Mouse (Mus musculus) liver, embryonic 11.5 days (tissue): Measurements from ENCODE around the gene Ermap. TPM values are rescaled to one million over a fixed set of nuclear protein-coding genes. Genes with fewer than 3 reads are reported as not detected.

ENCODE experiments used
- ATAC-seq: fragments of 200-750 bp; cut with Nextera tagmentation; replicated peaks from 2 replicates; pipeline ENCODE4 v1.8.0; 2017; ENCODE audit warnings: moderate number of reproducible peaks, mild to moderate bottlenecking, moderate TSS enrichment, moderate library complexity; ENCODE audit not compliant: low FRiP score
- DNase-seq: peaks from one replicate; pipeline ENCODE4 v3.0.0-alpha.2; 2017; ENCODE audit warnings: low spot score
- H3K27ac ChIP-seq: fragments of 300-500 bp; sonication (generic); 2 replicates; pipeline ENCODE4 v1.5.1; 2014; ENCODE audit warnings: mild to moderate bottlenecking, low read depth, low read length, control low read depth
- H3K27me3 ChIP-seq: fragments of 300-500 bp; sonication (generic); replicated peaks from 2 replicates; pipeline ENCODE4 v1.6.1; 2014; ENCODE audit warnings: low read length, mixed read lengths; ENCODE audit not compliant: control insufficient read depth, insufficient read depth
- H3K36me3 ChIP-seq: fragments of 300-500 bp; sonication (generic); 2 replicates; pipeline ENCODE4 v1.6.1; 2014; ENCODE audit warnings: mild to moderate bottlenecking, low read length, moderate library complexity, mixed read lengths; ENCODE audit not compliant: control insufficient read depth, insufficient read depth
- H3K4me1 ChIP-seq: fragments of 300-500 bp; sonication (generic); replicated peaks from 2 replicates; pipeline ENCODE4 v1.6.1; 2014; ENCODE audit warnings: low read length, mixed read lengths; ENCODE audit not compliant: control insufficient read depth, insufficient read depth
- H3K4me2 ChIP-seq: fragments of 300-500 bp; sonication (generic); 2 replicates; pipeline ENCODE4 v1.6.1; 2014; ENCODE audit warnings: mild to moderate bottlenecking, control low read depth, moderate library complexity
- H3K4me3 ChIP-seq: fragments of 300-500 bp; sonication (generic); 2 replicates; pipeline ENCODE4 v1.5.1; 2014; ENCODE audit warnings: low read depth, low read length, control low read depth
- H3K9ac ChIP-seq: fragments of 300-500 bp; sonication (generic); 2 replicates; pipeline ENCODE4 v1.6.1; 2014; ENCODE audit warnings: low read depth, low read length, control low read depth
- H3K9me3 ChIP-seq: fragments of 300-500 bp; sonication (generic); 2 replicates; pipeline ENCODE4 v1.6.1; 2016; ENCODE audit warnings: low read length, inconsistent platforms, mixed read lengths; ENCODE audit not compliant: control insufficient read depth
- WGBS: fragments of 180-500 bp; shearing (Covaris S2); extraction: QIAGEN DNeasy Blood & Tissue Kit; methylation state at CpG from one replicate; pipeline ENCODE4 v1.1.7; 2014; 5-methylcytosine and 5-hydroxymethylcytosine counted together
- polyA plus RNA-seq: library from polyadenylated mRNA; unstranded; fragments of >200 nt; fragmentation: Nextera tagmentation; extraction: Ambion mirVana; gene quantifications from 2 replicates; pipeline ENCODE4 v1.2.1, GENCODE M21; 2014

Ermap gene
- polyA plus RNA-seq, 1 experiment from 2014 or later, result 274 TPM

DNA sequence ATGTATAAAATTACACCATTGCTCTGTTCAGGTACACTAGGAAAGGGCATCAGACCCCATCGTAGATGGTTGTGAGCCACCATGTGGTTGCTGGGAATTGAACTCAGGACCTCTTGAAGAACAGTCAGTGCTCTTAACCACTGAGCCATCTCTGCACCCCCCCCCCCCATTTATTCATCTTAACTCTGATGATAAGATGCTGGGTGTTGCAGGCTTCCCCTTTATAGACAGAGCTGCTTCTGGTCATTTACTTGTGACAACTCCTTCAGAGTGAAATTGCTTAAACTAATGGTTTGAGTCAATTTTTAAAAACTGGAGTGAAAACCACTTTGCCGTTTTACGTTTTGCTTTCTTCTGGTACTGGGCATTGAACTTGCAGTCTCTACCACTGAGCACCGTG is 2.9 kb upstream of the Ermap start:
- 84% methylated on average over 4 of the region's 4 CpGs for WGBS
- Histone ChIP-seq H3K4me1 (peaks cover 23% of the 10 kb centered on the region), H3K4me3 (no peak overlapping the region), H3K27ac (no peak overlapping the region), H3K36me3 (peaks cover 3% of the 10 kb centered on the region; the same call in 1 of the 2 replicates), H3K27me3 (no peaks in the 10 kb centered on the region), H3K9me3 (no peaks in the 10 kb centered on the region), H3K4me2 (no peak overlapping the region), H3K9ac (no peak overlapping the region)
- ATAC-seq (no peak), DNase-seq (no peak)

DNA sequence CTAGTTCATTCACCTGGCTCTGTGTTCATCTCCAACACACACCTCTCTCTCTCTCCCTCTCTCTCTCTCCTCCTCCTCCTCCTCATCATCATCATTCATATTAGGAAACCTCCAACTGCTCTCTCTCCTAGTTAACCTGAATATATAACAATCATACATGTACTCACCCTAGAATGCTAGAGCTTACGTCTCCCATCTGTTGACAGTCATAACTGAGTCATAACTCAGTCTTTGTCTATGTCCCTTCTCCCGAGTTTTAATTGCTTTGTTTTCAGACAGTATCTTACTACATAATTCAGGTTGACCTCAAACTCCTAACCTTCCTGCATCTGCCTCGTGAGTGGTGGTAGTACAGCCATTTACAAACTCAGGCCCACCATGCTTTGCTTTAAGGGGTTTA is 1.5 kb upstream of the Ermap start:
- 63% methylated on average over 3 of the region's 3 CpGs for WGBS
- Histone ChIP-seq H3K4me3 (peak overlapping the region; percentile 56; the same call in 1 of the 2 replicates), H3K27me3 (no peaks in the 10 kb centered on the region), H3K9me3 (no peaks in the 10 kb centered on the region), H3K4me2 (peak overlapping the region; percentile 62), H3K36me3 (peaks cover 11% of the 10 kb centered on the region; the same call in 1 of the 2 replicates), H3K9ac (peak overlapping the region; percentile 81), H3K4me1 (peaks cover 12% of the 10 kb centered on the region), H3K27ac (peak overlapping the region; percentile 96)
- no peak for DNase-seq
- no peak for ATAC-seq

DNA sequence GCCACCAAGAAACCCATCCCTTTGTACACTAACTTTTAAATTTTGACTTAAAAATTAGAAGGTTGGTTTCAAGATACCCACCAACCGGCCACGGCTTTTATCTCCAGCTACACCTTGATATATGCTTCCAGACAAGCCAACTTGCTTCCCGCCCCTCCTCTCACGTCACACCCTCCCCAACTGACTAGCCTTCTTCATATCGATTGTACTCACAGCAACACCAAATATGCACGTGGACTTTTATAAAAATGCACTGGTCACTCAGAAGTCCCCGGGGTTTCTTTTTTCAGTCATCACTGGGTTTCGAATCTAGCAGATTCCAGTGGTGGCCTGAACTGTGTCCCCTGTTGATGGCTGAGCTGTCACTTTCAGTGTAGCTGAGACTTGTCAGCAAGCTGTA is 807 bp upstream of the Ermap start:
- Histone ChIP-seq H3K4me3 (peak overlapping the region; percentile 56), H3K4me1 (peaks cover 14% of the 10 kb centered on the region)
- peak; percentile 69 for ATAC-seq

DNA sequence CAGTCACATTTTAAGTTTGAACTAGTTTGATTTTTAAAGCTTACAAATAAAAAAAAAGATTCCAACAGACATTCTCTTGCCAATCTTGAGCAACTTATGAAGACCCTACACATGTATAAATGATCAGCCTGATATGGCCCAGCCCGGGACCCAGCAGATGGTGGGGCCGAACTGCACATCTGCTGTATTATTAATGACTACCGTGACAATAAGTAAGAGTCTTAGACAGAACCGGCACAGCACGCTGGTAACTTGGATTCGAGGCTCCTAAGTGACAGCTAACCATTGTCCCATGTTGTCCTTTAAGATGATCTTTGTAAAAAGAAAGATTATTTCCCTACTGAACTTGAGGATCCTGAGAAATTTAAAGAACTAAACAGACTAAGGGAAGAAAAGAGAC is 419 bp downstream of the Ermap start:
- Histone ChIP-seq H3K4me1 (peaks cover 18% of the 10 kb centered on the region), H3K27me3 (no peaks in the 10 kb centered on the region), H3K27ac (peak overlapping the region; percentile 96), H3K4me2 (no peak overlapping the region; the same call in 1 of the 2 replicates), H3K4me3 (peak overlapping the region; percentile 56), H3K9ac (peak overlapping the region; percentile 81), H3K9me3 (no peaks in the 10 kb centered on the region), H3K36me3 (peaks cover 15% of the 10 kb centered on the region)
- ATAC-seq (no peak), DNase-seq (no peak)
- WGBS, result 55% methylated on average over 6 of the region's 6 CpGs

More for the DNA sequence above, 807 bp upstream of the Ermap start:
- peak; percentile 60 for DNase-seq
- Histone ChIP-seq H3K36me3 (peaks cover 13% of the 10 kb centered on the region), H3K9me3 (no peaks in the 10 kb centered on the region), H3K27ac (peak overlapping the region; percentile 96), H3K4me2 (peak overlapping the region; percentile 62), H3K9ac (peak overlapping the region; percentile 81), H3K27me3 (no peaks in the 10 kb centered on the region)
- WGBS, result 42% methylated on average over 8 of the region's 8 CpGs

DNA sequence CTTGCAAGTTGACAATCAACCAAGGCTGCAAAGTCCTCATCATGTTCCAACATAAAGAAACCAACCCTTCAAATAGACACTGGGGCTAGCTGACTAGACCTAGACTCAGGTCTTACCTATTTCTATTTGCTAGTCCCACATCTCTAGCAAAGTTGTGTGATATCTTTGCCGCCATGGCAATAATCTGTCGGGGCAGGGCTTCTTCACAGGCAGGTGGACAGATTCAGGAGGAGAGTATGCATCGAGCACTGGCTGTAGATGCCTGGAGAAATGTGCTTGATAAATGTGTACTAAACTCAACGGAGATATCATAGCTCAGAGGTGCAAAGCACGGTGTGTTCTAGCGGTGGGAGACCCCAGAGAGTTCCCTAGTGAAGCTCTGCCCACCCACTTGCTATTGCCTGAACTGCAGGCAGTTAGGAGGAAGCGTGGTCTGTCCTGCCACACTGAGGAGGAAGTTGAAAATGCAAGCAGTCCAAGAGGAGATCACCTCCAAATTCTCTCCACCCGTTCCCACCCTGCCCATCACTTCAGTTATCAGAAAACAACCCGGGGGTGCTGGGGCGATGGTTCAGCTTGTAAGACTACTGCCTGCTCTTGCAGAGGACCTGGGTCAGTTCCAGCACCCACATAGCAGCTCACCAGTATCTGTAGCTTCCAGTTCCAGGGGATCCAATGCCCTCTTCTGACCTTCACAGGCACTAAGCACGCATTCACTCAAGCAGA is 1.6 kb downstream of the Ermap start:
- H3K4me2 ChIP-seq, result peak overlapping the region; percentile 72
- peak overlapping the region; percentile 80 for H3K27ac ChIP-seq
- H3K27me3 ChIP-seq, result no peaks in the 10 kb centered on the region
- peak overlapping the region; percentile 56 for H3K4me3 ChIP-seq
- peak; percentile 52 for ATAC-seq
- peaks cover 18% of the 10 kb centered on the region for H3K4me1 ChIP-seq
- WGBS, result 28% methylated on average over 11 of the region's 11 CpGs
- H3K36me3 ChIP-seq, result peaks cover 22% of the 10 kb centered on the region
- H3K9me3 ChIP-seq, result no peaks in the 10 kb centered on the region
- peak overlapping the region; percentile 89 for H3K9ac ChIP-seq
- DNase-seq, result no peak

DNA sequence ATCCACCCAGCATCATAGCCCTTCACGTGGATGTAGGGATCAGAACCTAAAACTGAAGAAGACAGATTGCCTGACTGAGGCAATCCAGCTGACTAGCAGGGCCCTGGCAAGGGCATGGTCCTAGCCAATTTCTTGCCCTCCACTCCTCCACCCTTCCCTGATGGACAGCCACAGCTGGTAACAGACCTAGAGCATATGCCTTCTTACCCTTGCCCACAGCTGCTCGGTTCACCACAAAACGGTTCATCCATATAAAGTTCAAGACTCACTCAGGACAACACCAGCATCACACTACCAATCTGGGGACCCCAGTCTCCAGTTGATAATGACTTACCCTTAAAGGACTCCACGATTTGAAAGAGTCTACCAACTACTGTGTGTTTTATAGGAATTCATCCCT is 4.0 kb downstream of the Ermap start:
- Histone ChIP-seq H3K27ac (no peak overlapping the region), H3K9ac (peak overlapping the region; percentile 41; the same call in 1 of the 2 replicates), H3K4me3 (peak overlapping the region; percentile 18), H3K9me3 (no peaks in the 10 kb centered on the region), H3K4me2 (peak overlapping the region; percentile 72), H3K36me3 (peaks cover 40% of the 10 kb centered on the region), H3K4me1 (peaks cover 15% of the 10 kb centered on the region), H3K27me3 (no peaks in the 10 kb centered on the region)
- 76% methylated on average over 4 of the region's 4 CpGs for WGBS
- ATAC-seq (no peak), DNase-seq (no peak)

DNA sequence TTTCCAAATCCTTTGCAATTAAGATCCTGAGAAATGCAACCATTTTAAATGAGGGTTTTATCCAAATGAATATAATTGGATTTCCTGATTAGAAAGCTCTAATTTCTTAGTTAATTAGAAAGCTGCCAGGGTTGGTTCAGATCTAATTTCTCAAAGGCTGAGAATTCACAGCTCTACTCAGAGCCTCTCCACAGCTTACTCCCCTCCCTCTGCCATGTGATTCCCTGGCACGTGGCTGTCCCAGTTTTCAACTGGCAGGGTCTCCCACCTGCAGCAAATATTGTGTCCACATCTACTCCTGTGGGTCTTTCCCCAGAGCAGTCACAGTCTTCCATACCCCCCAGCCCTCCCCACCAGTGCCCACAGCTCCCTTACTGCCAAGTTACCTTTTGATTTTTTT is 6.3 kb downstream of the Ermap start:
- no peak overlapping the region for H3K9ac ChIP-seq
- no peak overlapping the region for H3K4me2 ChIP-seq
- DNase-seq (no peak), ATAC-seq (no peak)
- no peaks in the 10 kb centered on the region for H3K9me3 ChIP-seq
- WGBS, result 45% methylated on average over 1 of the region's 1 CpGs
- no peak overlapping the region for H3K27ac ChIP-seq
- peaks cover 43% of the 10 kb centered on the region for H3K36me3 ChIP-seq
- H3K4me1 ChIP-seq, result peaks cover 13% of the 10 kb centered on the region
- H3K27me3 ChIP-seq, result no peaks in the 10 kb centered on the region
- no peak overlapping the region for H3K4me3 ChIP-seq

DNA sequence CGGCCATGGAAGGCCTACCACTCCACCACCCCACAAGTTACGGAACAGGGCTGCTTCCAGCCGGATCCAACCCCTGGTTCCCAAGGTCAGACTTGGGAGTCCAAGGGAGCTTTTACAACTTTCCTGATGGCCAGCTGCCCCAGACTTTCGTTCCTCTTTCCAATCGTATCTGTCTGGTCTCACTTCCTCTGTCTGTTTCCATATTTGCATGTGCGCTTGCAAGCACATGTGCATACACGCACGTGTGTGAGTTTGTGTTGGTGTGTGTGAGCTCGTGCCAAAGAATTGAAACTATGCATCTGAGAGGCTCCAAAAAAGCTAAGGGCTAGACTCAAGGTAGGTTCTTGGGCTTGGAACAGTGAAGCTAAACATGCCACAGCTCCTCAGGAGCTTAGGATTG is 8.4 kb downstream of the Ermap start:
- no peak for DNase-seq
- Histone ChIP-seq H3K4me1 (peaks cover 13% of the 10 kb centered on the region), H3K9ac (no peak overlapping the region), H3K4me3 (no peak overlapping the region), H3K9me3 (no peaks in the 10 kb centered on the region), H3K27ac (peak overlapping the region; percentile 13; the same call in 1 of the 2 replicates), H3K36me3 (peaks cover 36% of the 10 kb centered on the region), H3K27me3 (no peaks in the 10 kb centered on the region), H3K4me2 (no peak overlapping the region)
- 70% methylated on average over 9 of the region's 9 CpGs for WGBS
- no peak for ATAC-seq

DNA sequence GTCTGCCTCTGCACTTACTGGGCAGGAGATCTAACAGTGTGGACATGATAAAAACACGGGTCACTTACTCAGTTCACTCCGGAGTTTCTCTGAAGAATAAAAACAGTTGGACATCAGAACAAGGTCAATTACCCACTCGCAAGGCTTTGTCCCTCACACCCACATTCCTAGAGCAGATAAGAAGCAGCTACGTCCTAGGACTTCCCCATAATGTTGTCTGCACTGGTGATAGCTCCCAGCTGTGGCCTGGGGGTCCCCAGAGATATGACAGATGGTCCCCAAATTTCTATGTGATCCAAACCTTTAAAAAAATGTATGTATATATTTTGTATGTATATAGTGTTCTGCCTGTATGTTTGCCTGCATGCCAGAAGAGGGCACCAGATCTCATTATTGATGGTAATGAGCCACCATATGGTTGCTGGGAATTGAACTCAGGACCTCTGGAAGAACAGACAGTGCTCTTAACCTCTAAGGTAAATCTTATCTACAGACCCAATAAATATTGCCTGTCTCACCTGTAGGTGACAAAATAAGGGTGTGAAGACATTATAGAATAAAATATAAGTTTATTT is 9.6 kb downstream of the Ermap start:
- no peaks in the 10 kb centered on the region for H3K9me3 ChIP-seq
- H3K4me2 ChIP-seq, result no peak overlapping the region
- DNase-seq (no peak), ATAC-seq (no peak)
- peaks cover 3% of the 10 kb centered on the region; the same call in 1 of the 2 replicates for H3K4me1 ChIP-seq
- H3K27ac ChIP-seq, result no peak overlapping the region
- 38% methylated on average over 4 of the region's 4 CpGs for WGBS
- H3K9ac ChIP-seq, result no peak overlapping the region
- H3K27me3 ChIP-seq, result no peaks in the 10 kb centered on the region
- peaks cover 32% of the 10 kb centered on the region for H3K36me3 ChIP-seq
- no peak overlapping the region for H3K4me3 ChIP-seq
